Mouse (Mus musculus): ENCODE measurements around the gene Hpca. TPM values are rescaled to one million over a fixed set of nuclear protein-coding genes. Genes with fewer than 3 reads are reported as not detected.

Gene Hpca
- total and polyA plus RNA-seq, 2 experiments from 2014 or later: 128 to 129 TPM

GRCm38 (mm10) chr4:129136579-129137391 lies 14.9 kb upstream of the Hpca start, which contains the start of gene Fndc5:
Fndc5 (plus strand) TSS chr4:129136999.
- WGBS: 1% methylated on average over 38 of the region's 80 CpGs
- H3K27ac ChIP-seq (ENCODE audit: low read depth, low read length): no peak within 1 kb of the TSS
- H3K9me3 ChIP-seq (ENCODE audit: low read length): no peaks in the 10 kb centered on the region
- no peak for TF ChIP-seq CTCF (IDR thresholded peaks at IDR 0.05; ENCODE audit: low read depth)
- ATAC-seq (peak; percentile 42; the same call in 1 of the 2 replicates), DNase-seq (no peak)
- H3K9ac ChIP-seq: peak within 1 kb of the TSS; percentile 65
- H3K27me3 ChIP-seq (ENCODE audit: insufficient read depth, low read length): 0 out of 2 replicates have a peak, but pooled peaks cover 3% of the 10 kb centered on the region
- H3K4me2 ChIP-seq (ENCODE audit: low read depth): peak within 1 kb of the TSS; percentile 95
- peak within 1 kb of the TSS; percentile 64 for H3K4me3 ChIP-seq (ENCODE audit: low read depth, low read length)
- H3K36me3 ChIP-seq (ENCODE audit: insufficient read depth): no peaks in the 10 kb centered on the region
- peaks cover 4% of the 10 kb centered on the region; the same call in 1 of the 2 replicates for H3K4me1 ChIP-seq (ENCODE audit: insufficient read depth)

GRCm38 (mm10) chr4:129136189-129136578 lies 14.3 kb upstream of the Hpca start:
- Histone ChIP-seq H3K9me3 (ENCODE audit: low read length) (no peaks in the 10 kb centered on the region), H3K4me3 (ENCODE audit: low read depth, low read length) (peak overlapping the region; percentile 64), H3K27me3 (ENCODE audit: insufficient read depth, low read length) (0 out of 2 replicates have a peak, but pooled peaks cover 3% of the 10 kb centered on the region), H3K9ac (peak overlapping the region; percentile 65), H3K4me2 (ENCODE audit: low read depth) (peak overlapping the region; percentile 95), H3K27ac (ENCODE audit: low read depth, low read length) (no peak overlapping the region), H3K36me3 (ENCODE audit: insufficient read depth) (no peaks in the 10 kb centered on the region), H3K4me1 (ENCODE audit: insufficient read depth) (peaks cover 4% of the 10 kb centered on the region; the same call in 1 of the 2 replicates)
- ATAC-seq (no peak), DNase-seq (no peak)
- TF ChIP-seq CTCF (IDR thresholded peaks at IDR 0.05; ENCODE audit: low read depth): no peak
- 33% methylated on average over 9 of the region's 9 CpGs for WGBS

GRCm38 (mm10) chr4:129135637-129136036 lies 13.8 kb upstream of the Hpca start:
- no peak for DNase-seq
- Histone ChIP-seq H3K27me3 (ENCODE audit: insufficient read depth, low read length) (0 out of 2 replicates have a peak, but pooled peaks cover 3% of the 10 kb centered on the region), H3K4me1 (ENCODE audit: insufficient read depth) (peaks cover 5% of the 10 kb centered on the region; the same call in 1 of the 2 replicates), H3K4me2 (ENCODE audit: low read depth) (no peak overlapping the region), H3K9ac (no peak overlapping the region), H3K9me3 (ENCODE audit: low read length) (no peaks in the 10 kb centered on the region), H3K4me3 (ENCODE audit: low read depth, low read length) (no peak overlapping the region), H3K27ac (ENCODE audit: low read depth, low read length) (no peak overlapping the region), H3K36me3 (ENCODE audit: insufficient read depth) (no peaks in the 10 kb centered on the region)
- no peak for TF ChIP-seq CTCF (IDR thresholded peaks at IDR 0.05; ENCODE audit: low read depth)
- 75% methylated on average over 2 of the region's 2 CpGs for WGBS
- no peak for ATAC-seq

GRCm38 (mm10) chr4:129134799-129135585 lies 13.2 kb upstream of the Hpca start:
- no peak overlapping the region for H3K4me3 ChIP-seq (ENCODE audit: low read depth, low read length)
- peak; percentile 56; the same call in 1 of the 2 replicates for ATAC-seq
- peak overlapping the region; percentile 28; the same call in 1 of the 2 replicates for H3K4me2 ChIP-seq (ENCODE audit: low read depth)
- H3K27me3 ChIP-seq (ENCODE audit: insufficient read depth, low read length): 0 out of 2 replicates have a peak, but pooled peaks cover 3% of the 10 kb centered on the region
- WGBS: 12% methylated on average over 15 of the region's 15 CpGs
- TF ChIP-seq CTCF (IDR thresholded peaks at IDR 0.05; ENCODE audit: low read depth): peak; percentile 85
- no peak overlapping the region for H3K9ac ChIP-seq
- H3K27ac ChIP-seq (ENCODE audit: low read depth, low read length): no peak overlapping the region
- peak; percentile 82 for DNase-seq
- no peaks in the 10 kb centered on the region for H3K36me3 ChIP-seq (ENCODE audit: insufficient read depth)
- H3K9me3 ChIP-seq (ENCODE audit: low read length): no peaks in the 10 kb centered on the region
- peaks cover 11% of the 10 kb centered on the region; the same call in 1 of the 2 replicates for H3K4me1 ChIP-seq (ENCODE audit: insufficient read depth)

GRCm38 (mm10) chr4:129130755-129131303 lies 9.0 kb upstream of the Hpca start:
- WGBS: 10% methylated on average over 17 of the region's 17 CpGs
- Histone ChIP-seq H3K4me1 (ENCODE audit: insufficient read depth) (peaks cover 14% of the 10 kb centered on the region; the same call in 1 of the 2 replicates), H3K36me3 (ENCODE audit: insufficient read depth) (no peaks in the 10 kb centered on the region), H3K27ac (ENCODE audit: low read depth, low read length) (no peak overlapping the region), H3K9me3 (ENCODE audit: low read length) (no peaks in the 10 kb centered on the region), H3K27me3 (ENCODE audit: insufficient read depth, low read length) (0 out of 2 replicates have a peak, but pooled peaks cover 3% of the 10 kb centered on the region), H3K4me2 (ENCODE audit: low read depth) (peak overlapping the region; percentile 37), H3K4me3 (ENCODE audit: low read depth, low read length) (0 out of 2 replicates have a peak overlapping the region, but pooled peaks have one; percentile 3), H3K9ac (no peak overlapping the region)
- ATAC-seq: no peak; the same call in 1 of the 2 replicates
- TF ChIP-seq CTCF (IDR thresholded peaks at IDR 0.05; ENCODE audit: low read depth): no peak
- no peak for DNase-seq

- no peak overlapping the region for H3K9ac ChIP-seq
- H3K4me1 ChIP-seq (ENCODE audit: insufficient read depth): peaks cover 14% of the 10 kb centered on the region; the same call in 1 of the 2 replicates
- TF ChIP-seq CTCF (IDR thresholded peaks at IDR 0.05; ENCODE audit: low read depth): peak; percentile 87
- no peaks in the 10 kb centered on the region for H3K9me3 ChIP-seq (ENCODE audit: low read length)
- H3K36me3 ChIP-seq (ENCODE audit: insufficient read depth): no peaks in the 10 kb centered on the region
- DNase-seq: peak; percentile 78
- H3K27ac ChIP-seq (ENCODE audit: low read depth, low read length): no peak overlapping the region
- no peaks in the 10 kb centered on the region for H3K27me3 ChIP-seq (ENCODE audit: insufficient read depth, low read length)
- peak; percentile 56 for ATAC-seq
- 0 out of 2 replicates have a peak overlapping the region, but pooled peaks have one; percentile 3 for H3K4me3 ChIP-seq (ENCODE audit: low read depth, low read length)
- H3K4me2 ChIP-seq (ENCODE audit: low read depth): peak overlapping the region; percentile 37
- 4% methylated on average over 8 of the region's 8 CpGs for WGBS
These were observed 8.3 kb upstream of the Hpca start for GRCm38 (mm10) chr4:129130149-129130548.
